Mouse (Mus musculus) limb, embryonic 14.5 days (tissue): ENCODE measurements around the gene Ankrd6. TPM values are rescaled to one million over a fixed set of nuclear protein-coding genes. Genes with fewer than 3 reads are reported as not detected.

Source experiments
- ATAC-seq: fragments of 200-750 bp; cut with Nextera tagmentation; 2 replicates; pipeline ENCODE4 v1.8.0; 2017; ENCODE audit warnings: low read depth, moderate number of reproducible peaks, moderate TSS enrichment; ENCODE audit not compliant: low FRiP score
- DNase-seq: peaks from one replicate; pipeline ENCODE4 v3.0.0-alpha.2; 2015; ENCODE audit warnings: low spot score
- H3K27ac ChIP-seq: fragments of 300-500 bp; sonication (generic); replicated peaks from 2 replicates; pipeline ENCODE4 v1.5.1; 2014; ENCODE audit warnings: low read depth, mild to moderate bottlenecking, low read length, moderate library complexity, mixed read lengths
- H3K27me3 ChIP-seq: fragments of 300-500 bp; sonication (generic); 2 replicates; pipeline ENCODE4 v1.6.1; 2014; ENCODE audit warnings: low read length, mixed read lengths; ENCODE audit not compliant: control insufficient read depth, insufficient read depth
- H3K36me3 ChIP-seq: fragments of 300-500 bp; sonication (generic); 2 replicates; pipeline ENCODE4 v1.6.1; 2014; ENCODE audit warnings: mild to moderate bottlenecking, low read length, moderate library complexity, mixed read lengths; ENCODE audit not compliant: control insufficient read depth, insufficient read depth
- H3K4me1 ChIP-seq: fragments of 300-500 bp; sonication (generic); 2 replicates; pipeline ENCODE4 v1.6.1; 2014; ENCODE audit warnings: antibody characterized with exemption, low read length, mixed read lengths; ENCODE audit not compliant: control insufficient read depth, insufficient read depth
- H3K4me2 ChIP-seq: fragments of 300-500 bp; sonication (generic); replicated peaks from 2 replicates; pipeline ENCODE4 v1.6.1; 2014; ENCODE audit warnings: low read depth, mild to moderate bottlenecking, low read length, moderate library complexity; ENCODE audit not compliant: severe bottlenecking
- H3K4me3 ChIP-seq: fragments of 300-500 bp; sonication (generic); replicated peaks from 2 replicates; pipeline ENCODE4 v1.5.1; 2014; ENCODE audit warnings: low read length
- H3K9ac ChIP-seq: fragments of 300-500 bp; sonication (generic); 2 replicates; pipeline ENCODE4 v1.6.1; 2014; ENCODE audit warnings: mild to moderate bottlenecking, low read depth, low read length, moderate library complexity; ENCODE audit not compliant: severe bottlenecking
- H3K9me3 ChIP-seq: fragments of 300-500 bp; sonication (generic); 2 replicates; pipeline ENCODE4 v1.6.1; 2016; ENCODE audit warnings: low read length; ENCODE audit not compliant: control insufficient read depth
- POLR2A ChIP-seq: fragments of 200-500 bp; IDR thresholded peaks from 2 replicates; pipeline ENCODE4 v1.8.0; 2012; ENCODE audit warnings: inconsistent platforms, mild to moderate bottlenecking, moderate library complexity, borderline replicate concordance; ENCODE audit not compliant: insufficient read depth, insufficient read length; ENCODE audit errors: extremely low read depth
- WGBS: fragments of 180-500 bp; shearing (Covaris S2); extraction: QIAGEN DNeasy Blood & Tissue Kit; methylation state at CpG from one replicate; pipeline ENCODE4 v1.1.7; 2014; 5-methylcytosine and 5-hydroxymethylcytosine counted together
- polyA plus RNA-seq, 2 experiments: library from polyadenylated mRNA; depleted of rRNA in 1 of 2; stranded (reverse) in 1 of 2; unstranded in 1 of 2; fragments of >200 nt; fragmentation: Nextera tagmentation in 1 of 2; extraction: Ambion mirVana in 1 of 2; gene quantifications; 2 replicates each; pipeline versions ENCODE4 v1.2.1 to v1.2.3; 2012 to 2014

Gene Ankrd6
- polyA plus RNA-seq, 2 experiments: 4.9 to 10.9 TPM

DNA sequence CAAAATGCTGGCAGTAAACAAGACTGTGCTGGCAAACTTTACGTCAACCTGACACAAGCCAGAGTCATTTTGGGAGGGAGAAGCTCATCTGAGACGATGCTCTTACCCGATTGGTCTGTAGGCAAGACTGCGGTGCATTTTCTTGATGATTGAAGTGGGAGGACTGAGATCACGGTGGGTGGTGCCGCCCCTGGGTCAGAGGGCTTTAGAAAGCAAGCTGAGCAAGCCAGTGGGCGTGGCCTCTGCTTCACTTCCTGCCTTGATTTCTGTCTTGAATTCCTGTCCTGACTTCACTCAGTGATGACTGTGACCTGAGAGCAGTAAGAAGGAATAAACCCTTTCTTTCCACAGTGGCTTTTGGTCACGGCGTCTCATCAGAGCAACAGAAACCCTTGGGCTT lies 18.6 kb downstream of the Ankrd6 start:
- no peak overlapping the region for H3K4me3 ChIP-seq
- ATAC-seq (no peak), DNase-seq (peak; percentile 25)
- H3K36me3 ChIP-seq: no peaks in the 10 kb centered on the region
- no peaks in the 10 kb centered on the region for H3K9me3 ChIP-seq
- H3K9ac ChIP-seq: no peak overlapping the region
- no peak overlapping the region for H3K27ac ChIP-seq
- no peaks in the 10 kb centered on the region for H3K27me3 ChIP-seq
- no peak for TF ChIP-seq POLR2A
- no peak overlapping the region for H3K4me2 ChIP-seq
- H3K4me1 ChIP-seq: 0 out of 2 replicates have a peak, but pooled peaks cover 4% of the 10 kb centered on the region
- WGBS: 65% methylated on average over 9 of the region's 9 CpGs

DNA sequence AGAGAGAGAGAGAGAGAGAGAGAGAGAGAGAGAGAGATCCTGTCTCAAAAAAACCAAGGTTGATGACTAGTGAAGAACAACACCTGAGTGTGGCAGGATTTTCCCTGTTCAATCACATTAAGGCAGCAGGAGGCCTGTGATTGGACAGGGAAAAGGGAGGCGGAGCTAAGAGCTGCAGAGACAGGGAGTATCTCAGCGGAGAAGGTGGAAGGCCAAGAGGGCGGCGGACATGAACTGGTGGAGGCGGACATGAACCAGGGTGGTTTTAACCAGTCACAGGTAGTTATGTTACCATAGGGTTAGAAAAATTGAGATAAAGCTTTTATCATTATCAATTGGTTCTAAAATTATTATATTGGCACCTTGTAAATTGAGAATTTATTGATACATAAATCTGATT lies 20.9 kb downstream of the Ankrd6 start:
- Histone ChIP-seq H3K9ac (no peak overlapping the region), H3K9me3 (no peaks in the 10 kb centered on the region), H3K4me1 (no peaks in the 10 kb centered on the region), H3K36me3 (no peaks in the 10 kb centered on the region), H3K27me3 (no peaks in the 10 kb centered on the region), H3K4me2 (no peak overlapping the region), H3K27ac (no peak overlapping the region), H3K4me3 (no peak overlapping the region)
- ATAC-seq: no peak
- no peak for DNase-seq
- 94% methylated on average over 5 of the region's 5 CpGs for WGBS
- no peak for TF ChIP-seq POLR2A

DNA sequence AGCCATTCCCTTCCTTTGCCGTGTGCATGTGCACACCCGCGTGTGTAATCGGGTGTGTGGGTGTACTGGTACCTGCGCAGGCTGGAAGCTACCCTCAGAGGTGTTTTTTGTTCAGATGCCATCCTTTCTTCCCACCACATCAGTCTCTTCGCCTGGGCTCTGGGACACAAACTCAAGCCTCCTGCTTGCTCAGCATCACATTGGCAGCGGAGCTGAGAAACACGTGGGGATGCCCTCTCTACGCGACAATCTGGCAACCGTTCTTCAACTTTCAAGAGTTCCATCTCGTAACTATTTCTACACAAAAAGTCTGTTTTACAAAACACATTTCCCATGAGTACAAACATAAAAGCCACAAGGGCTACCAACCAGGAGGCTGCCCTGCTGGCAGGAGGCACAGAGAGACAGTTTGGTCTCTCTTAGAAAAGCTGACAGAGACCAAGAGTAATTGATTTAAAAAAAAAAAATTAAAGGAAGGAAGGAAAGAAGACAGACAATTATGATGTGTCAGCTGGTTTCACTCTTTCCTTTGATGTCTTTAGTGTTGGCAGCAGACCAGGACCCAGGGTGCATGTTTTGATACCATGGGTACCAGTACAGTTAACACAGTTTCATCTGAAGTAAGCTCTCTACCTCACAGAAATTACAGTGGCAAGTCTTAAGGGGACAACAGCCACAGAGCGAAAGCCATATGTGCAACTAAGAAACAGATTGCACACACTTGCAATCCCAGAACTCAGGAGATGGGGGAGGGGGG lies 21.8 kb downstream of the Ankrd6 start:
- H3K4me1 ChIP-seq: no peaks in the 10 kb centered on the region
- no peak overlapping the region for H3K9ac ChIP-seq
- no peaks in the 10 kb centered on the region for H3K27me3 ChIP-seq
- ATAC-seq (no peak), DNase-seq (no peak)
- 92% methylated on average over 13 of the region's 13 CpGs for WGBS
- TF ChIP-seq POLR2A: no peak
- H3K27ac ChIP-seq: no peak overlapping the region
- H3K4me3 ChIP-seq: no peak overlapping the region
- no peaks in the 10 kb centered on the region for H3K36me3 ChIP-seq
- no peak overlapping the region for H3K4me2 ChIP-seq
- no peaks in the 10 kb centered on the region for H3K9me3 ChIP-seq

DNA sequence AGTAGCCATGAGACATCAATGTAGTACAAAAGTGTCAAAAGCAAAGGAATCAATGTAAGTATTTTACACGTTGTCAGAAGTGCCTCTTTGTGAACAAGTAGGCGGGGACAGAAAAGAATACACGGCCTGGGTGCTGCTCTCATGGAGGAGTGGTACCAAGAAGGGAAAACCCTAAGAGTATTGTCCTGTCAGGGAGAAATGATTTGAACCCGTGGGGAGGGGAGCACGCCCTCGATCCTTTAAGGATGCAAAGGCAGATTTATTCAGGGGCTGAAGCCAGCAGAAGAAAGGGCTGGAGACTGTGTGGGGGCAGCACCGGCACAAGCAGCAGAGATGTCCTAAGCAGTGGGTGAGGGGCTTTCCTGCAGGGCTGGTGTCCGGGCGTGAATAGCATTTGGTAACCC lies 26.7 kb downstream of the Ankrd6 start:
- no peak for ATAC-seq
- Histone ChIP-seq H3K36me3 (no peaks in the 10 kb centered on the region), H3K4me3 (no peak overlapping the region), H3K4me1 (no peaks in the 10 kb centered on the region), H3K4me2 (no peak overlapping the region), H3K9ac (no peak overlapping the region), H3K27ac (no peak overlapping the region), H3K9me3 (no peaks in the 10 kb centered on the region), H3K27me3 (no peaks in the 10 kb centered on the region)
- 43% methylated on average over 9 of the region's 9 CpGs for WGBS
- no peak for DNase-seq
- no peak for TF ChIP-seq POLR2A

DNA sequence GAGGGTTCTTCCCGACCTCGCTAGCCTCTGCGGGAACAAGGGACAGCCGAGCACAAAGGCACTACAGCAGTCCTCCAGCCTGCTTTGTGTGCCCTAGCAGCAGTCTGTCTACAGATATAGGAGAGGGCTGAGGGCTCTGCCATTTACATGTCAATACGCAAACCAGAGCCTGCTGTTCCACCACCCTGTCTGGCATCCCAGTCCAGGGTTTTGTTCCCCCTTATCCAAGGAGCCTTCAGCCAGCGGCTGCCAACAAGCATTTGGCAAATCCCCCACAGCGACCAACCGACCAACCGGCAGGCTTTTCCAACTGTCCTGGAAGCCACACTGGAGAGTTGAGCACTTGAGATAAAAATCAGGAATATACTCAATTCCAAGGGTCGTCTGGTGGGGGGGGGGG lies 27.2 kb downstream of the Ankrd6 start:
- Histone ChIP-seq H3K27ac (no peak overlapping the region), H3K4me2 (no peak overlapping the region), H3K4me1 (no peaks in the 10 kb centered on the region), H3K36me3 (no peaks in the 10 kb centered on the region), H3K9me3 (no peaks in the 10 kb centered on the region), H3K27me3 (no peaks in the 10 kb centered on the region), H3K9ac (no peak overlapping the region), H3K4me3 (no peak overlapping the region)
- 16% methylated on average over 10 of the region's 10 CpGs for WGBS
- ATAC-seq (no peak), DNase-seq (no peak)
- no peak for TF ChIP-seq POLR2A
